Mouse (Mus musculus) liver, embryonic 12.5 days (tissue): ENCODE measurements around the gene Cryba4. TPM values are rescaled to one million over a fixed set of nuclear protein-coding genes. Genes with fewer than 3 reads are reported as not detected.
A peak's percentile ranks its signal among the peaks of the same experiment; 100 is the strongest.

Source experiments
- ATAC-seq: fragments of 200-750 bp; cut with Nextera tagmentation; 2 replicates; pipeline ENCODE4 v1.8.0; 2017; ENCODE audit warnings: moderate number of reproducible peaks, mild to moderate bottlenecking, moderate library complexity
- H3K27ac ChIP-seq: fragments of 300-500 bp; sonication (generic); 2 replicates; pipeline ENCODE4 v1.5.1; 2016; ENCODE audit warnings: mild to moderate bottlenecking
- H3K27me3 ChIP-seq: fragments of 300-500 bp; sonication (generic); replicated peaks from 2 replicates; pipeline ENCODE4 v1.6.1; 2016; ENCODE audit warnings: mild to moderate bottlenecking, moderate library complexity
- H3K36me3 ChIP-seq: fragments of 300-500 bp; sonication (generic); 2 replicates; pipeline ENCODE4 v1.6.1; 2016; ENCODE audit warnings: mild to moderate bottlenecking, moderate library complexity
- H3K4me1 ChIP-seq: fragments of 300-500 bp; sonication (generic); 2 replicates; pipeline ENCODE4 v1.6.1; 2016
- H3K4me2 ChIP-seq: fragments of 300-500 bp; sonication (generic); 2 replicates; pipeline ENCODE4 v1.6.1; 2016; ENCODE audit warnings: mild to moderate bottlenecking, moderate library complexity
- H3K4me3 ChIP-seq: fragments of 300-500 bp; sonication (generic); 2 replicates; pipeline ENCODE4 v1.5.1; 2016; ENCODE audit warnings: mild to moderate bottlenecking, moderate library complexity
- H3K9ac ChIP-seq: fragments of 300-500 bp; sonication (generic); 2 replicates; pipeline ENCODE4 v1.6.1; 2016; ENCODE audit warnings: mild to moderate bottlenecking, moderate library complexity
- H3K9me3 ChIP-seq: fragments of 300-500 bp; sonication (generic); replicated peaks from 2 replicates; pipeline ENCODE4 v1.6.1; 2016; ENCODE audit warnings: mild to moderate bottlenecking, moderate library complexity
- WGBS: fragments of 180-500 bp; shearing (Covaris S2); methylation state at CpG from one replicate; pipeline ENCODE4 v1.1.7; 2016; ENCODE audit not compliant: insufficient replicate concordance; 5-methylcytosine and 5-hydroxymethylcytosine counted together
- polyA plus RNA-seq: library from polyadenylated mRNA; unstranded; fragments of >200 nt; fragmentation: Nextera tagmentation; extraction: Ambion mirVana; gene quantifications from 2 replicates; pipeline ENCODE4 v1.2.1, GENCODE M21; 2016

Gene Cryba4
- polyA plus RNA-seq, 1 experiment from 2014 or later, result 0.77 TPM

- Histone ChIP-seq H3K36me3 (peaks cover 16% of the 10 kb centered on the region; the same call in 1 of the 2 replicates), H3K4me2 (peak overlapping the region; percentile 39), H3K27me3 (no peaks in the 10 kb centered on the region), H3K9me3 (no peaks in the 10 kb centered on the region), H3K9ac (peak overlapping the region; percentile 9; the same call in 1 of the 2 replicates), H3K4me3 (no peak overlapping the region), H3K4me1 (peaks cover 98% of the 10 kb centered on the region), H3K27ac (peak overlapping the region; percentile 74)
- WGBS, result 31% methylated on average over 7 of the region's 7 CpGs
- ATAC-seq, result no peak
Observed at GRCm38 (mm10) chr5:112284203-112284582, 31.9 kb upstream of the Cryba4 start.

- Histone ChIP-seq H3K9ac (peak overlapping the region; percentile 36; the same call in 1 of the 2 replicates), H3K4me2 (peak overlapping the region; percentile 39), H3K4me1 (peaks cover 98% of the 10 kb centered on the region), H3K4me3 (0 out of 2 replicates have a peak overlapping the region, but pooled peaks have one; percentile 2), H3K27ac (peak overlapping the region; percentile 74), H3K9me3 (no peaks in the 10 kb centered on the region), H3K36me3 (peaks cover 16% of the 10 kb centered on the region; the same call in 1 of the 2 replicates), H3K27me3 (no peaks in the 10 kb centered on the region)
- ATAC-seq, result peak; percentile 16; the same call in 1 of the 2 replicates
- WGBS, result 20% methylated on average over 10 of the region's 10 CpGs
Observed at GRCm38 (mm10) chr5:112283543-112284202, 31.4 kb upstream of the Cryba4 start.

- no peak for ATAC-seq
- Histone ChIP-seq H3K4me3 (no peak overlapping the region), H3K27me3 (no peaks in the 10 kb centered on the region), H3K9me3 (no peaks in the 10 kb centered on the region), H3K27ac (peak overlapping the region; percentile 74), H3K9ac (0 out of 2 replicates have a peak overlapping the region, but pooled peaks have one; percentile 8), H3K4me2 (peak overlapping the region; percentile 39), H3K4me1 (peaks cover 98% of the 10 kb centered on the region), H3K36me3 (peaks cover 16% of the 10 kb centered on the region; the same call in 1 of the 2 replicates)
- WGBS, result 30% methylated on average over 9 of the region's 9 CpGs
Observed at GRCm38 (mm10) chr5:112282780-112283482, 30.6 kb upstream of the Cryba4 start.

- 49% methylated on average over 6 of the region's 6 CpGs for WGBS
- Histone ChIP-seq H3K9me3 (no peaks in the 10 kb centered on the region), H3K27ac (peak overlapping the region; percentile 74), H3K9ac (0 out of 2 replicates have a peak overlapping the region, but pooled peaks have one; percentile 8), H3K27me3 (no peaks in the 10 kb centered on the region), H3K4me3 (no peak overlapping the region), H3K4me2 (peak overlapping the region; percentile 39), H3K36me3 (peaks cover 16% of the 10 kb centered on the region; the same call in 1 of the 2 replicates), H3K4me1 (peaks cover 98% of the 10 kb centered on the region)
- no peak for ATAC-seq
Observed at GRCm38 (mm10) chr5:112282123-112282779, 29.9 kb upstream of the Cryba4 start.

- peaks cover 16% of the 10 kb centered on the region; the same call in 1 of the 2 replicates for H3K36me3 ChIP-seq
- WGBS, result 52% methylated on average over 4 of the region's 4 CpGs
- no peak for ATAC-seq
- H3K9ac ChIP-seq, result no peak overlapping the region
- no peak overlapping the region for H3K4me3 ChIP-seq
- peaks cover 97% of the 10 kb centered on the region for H3K4me1 ChIP-seq
- H3K9me3 ChIP-seq, result no peaks in the 10 kb centered on the region
- H3K27ac ChIP-seq, result peak overlapping the region; percentile 74; the same call in 1 of the 2 replicates
- no peak overlapping the region for H3K4me2 ChIP-seq
- no peaks in the 10 kb centered on the region for H3K27me3 ChIP-seq
Observed at GRCm38 (mm10) chr5:112281676-112282075, 29.4 kb upstream of the Cryba4 start.

GRCm38 (mm10) chr5:112280863-112281660, 28.7 kb upstream of the Cryba4 start:
- no peak for ATAC-seq
- peaks cover 12% of the 10 kb centered on the region; the same call in 1 of the 2 replicates for H3K36me3 ChIP-seq
- no peaks in the 10 kb centered on the region for H3K27me3 ChIP-seq
- H3K4me1 ChIP-seq, result peaks cover 91% of the 10 kb centered on the region
- 56% methylated on average over 15 of the region's 15 CpGs for WGBS
- no peak overlapping the region for H3K4me3 ChIP-seq
- H3K4me2 ChIP-seq, result peak overlapping the region; percentile 91
- no peak overlapping the region for H3K9ac ChIP-seq
- peak overlapping the region; percentile 74 for H3K27ac ChIP-seq
- H3K9me3 ChIP-seq, result no peaks in the 10 kb centered on the region

- peaks cover 5% of the 10 kb centered on the region; the same call in 1 of the 2 replicates for H3K36me3 ChIP-seq
- H3K4me1 ChIP-seq, result peaks cover 93% of the 10 kb centered on the region
- no peak for ATAC-seq
- H3K27ac ChIP-seq, result peak overlapping the region; percentile 74
- no peaks in the 10 kb centered on the region for H3K27me3 ChIP-seq
- peak overlapping the region; percentile 91 for H3K4me2 ChIP-seq
- H3K4me3 ChIP-seq, result peak overlapping the region; percentile 14; the same call in 1 of the 2 replicates
- H3K9ac ChIP-seq, result 0 out of 2 replicates have a peak overlapping the region, but pooled peaks have one; percentile 32
- no peaks in the 10 kb centered on the region for H3K9me3 ChIP-seq
- WGBS, result 29% methylated on average over 7 of the region's 7 CpGs
Observed at GRCm38 (mm10) chr5:112280151-112280550, 27.8 kb upstream of the Cryba4 start.

GRCm38 (mm10) chr5:112279181-112280021, 27.1 kb upstream of the Cryba4 start:
- Histone ChIP-seq H3K4me1 (peaks cover 87% of the 10 kb centered on the region), H3K4me3 (peak overlapping the region; percentile 14; the same call in 1 of the 2 replicates), H3K9ac (peak overlapping the region; percentile 32), H3K9me3 (no peaks in the 10 kb centered on the region), H3K27ac (peak overlapping the region; percentile 74), H3K27me3 (no peaks in the 10 kb centered on the region), H3K4me2 (peak overlapping the region; percentile 91), H3K36me3 (no peaks in the 10 kb centered on the region)
- no peak for ATAC-seq
- 42% methylated on average over 17 of the region's 17 CpGs for WGBS

- 59% methylated on average over 11 of the region's 11 CpGs for WGBS
- no peak for ATAC-seq
- H3K4me3 ChIP-seq, result peak overlapping the region; percentile 81
- H3K9ac ChIP-seq, result peak overlapping the region; percentile 83
- H3K27me3 ChIP-seq, result no peaks in the 10 kb centered on the region
- no peaks in the 10 kb centered on the region for H3K9me3 ChIP-seq
- H3K4me2 ChIP-seq, result peak overlapping the region; percentile 91
- peak overlapping the region; percentile 52; the same call in 1 of the 2 replicates for H3K27ac ChIP-seq
- H3K4me1 ChIP-seq, result peaks cover 81% of the 10 kb centered on the region
- no peaks in the 10 kb centered on the region for H3K36me3 ChIP-seq
Observed at GRCm38 (mm10) chr5:112277906-112278470, 25.7 kb upstream of the Cryba4 start.

GRCm38 (mm10) chr5:112276907-112277348, 24.6 kb upstream of the Cryba4 start:
- H3K27ac ChIP-seq, result peak overlapping the region; percentile 86
- 0 out of 2 replicates have a peak, but pooled peaks cover 4% of the 10 kb centered on the region for H3K27me3 ChIP-seq
- peaks cover 71% of the 10 kb centered on the region for H3K4me1 ChIP-seq
- no peaks in the 10 kb centered on the region for H3K36me3 ChIP-seq
- peak overlapping the region; percentile 91 for H3K4me2 ChIP-seq
- peak overlapping the region; percentile 81 for H3K4me3 ChIP-seq
- 1% methylated on average over 24 of the region's 24 CpGs for WGBS
- ATAC-seq, result no peak
- H3K9ac ChIP-seq, result peak overlapping the region; percentile 83
- no peaks in the 10 kb centered on the region for H3K9me3 ChIP-seq
